Mouse (Mus musculus) heart, postnatal 0 days (tissue): Measurements from ENCODE around the gene Cux2.

Experiments used
- CTCF ChIP-seq: IDR thresholded peaks from 2 replicates; pipeline ENCODE4 v1.5.1; 2016; ENCODE audit warnings: antibody characterized with exemption, control low read depth, low read depth
- EP300 ChIP-seq: IDR thresholded peaks from 2 replicates; pipeline ENCODE4 v1.6.1; 2016; ENCODE audit warnings: antibody characterized with exemption, low read depth

DNA sequence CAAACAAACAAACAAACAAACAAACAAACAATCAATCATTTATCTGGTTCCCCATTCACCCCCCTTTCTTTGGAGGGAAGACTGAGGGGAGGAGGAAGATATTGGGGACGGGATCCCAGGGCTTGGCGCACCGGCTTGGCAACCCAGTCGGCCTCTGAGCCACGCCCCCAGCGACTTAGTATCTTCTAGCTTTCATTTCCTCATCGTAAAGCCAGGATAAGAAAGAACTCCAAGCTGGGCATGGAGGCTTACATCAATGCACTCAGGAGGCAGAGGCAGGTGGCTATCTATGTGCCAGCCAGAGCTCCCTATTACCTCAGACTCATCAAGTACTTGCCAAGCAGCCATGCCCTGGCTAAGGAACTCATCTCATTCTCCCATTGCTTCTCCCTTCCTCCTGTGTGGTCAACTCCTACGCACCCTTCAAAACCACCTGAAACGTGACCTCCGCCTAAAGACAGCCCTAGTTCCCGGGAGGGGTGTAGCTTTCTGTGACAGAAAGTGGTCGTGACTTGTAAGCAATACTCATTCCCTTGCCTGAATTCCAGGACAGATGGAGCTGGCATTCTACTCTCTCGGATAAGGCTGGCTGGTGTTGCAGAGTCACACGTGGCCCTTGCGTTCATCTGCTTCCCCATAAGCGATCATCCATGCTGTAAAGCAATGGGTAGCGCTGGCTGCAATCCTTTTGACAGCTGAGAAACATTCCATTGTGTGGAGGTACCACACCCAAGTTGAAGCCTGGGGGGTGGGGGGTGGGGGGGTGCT, 206.6 kb downstream of the Cux2 start:
- TF ChIP-seq CTCF (no peak), EP300 (no peak)
